Mouse (Mus musculus) midbrain, embryonic 10.5 days (tissue): ENCODE measurements around the gene Gm42421. TPM values are rescaled to one million over a fixed set of nuclear protein-coding genes. Genes with fewer than 3 reads are reported as not detected.

Experiments
- DNase-seq: peaks from one replicate; pipeline ENCODE4 v3.0.0-alpha.2; 2017; ENCODE audit warnings: low spot score
- H3K27ac ChIP-seq: fragments of 300-500 bp; sonication (generic); replicated peaks from 2 replicates; pipeline ENCODE4 v1.5.1; 2016; ENCODE audit warnings: mild to moderate bottlenecking
- H3K27me3 ChIP-seq: fragments of 300-500 bp; sonication (generic); 2 replicates; pipeline ENCODE4 v1.6.1; 2016; ENCODE audit warnings: low read depth, mild to moderate bottlenecking; ENCODE audit not compliant: poor library complexity, severe bottlenecking
- H3K36me3 ChIP-seq: fragments of 300-500 bp; sonication (generic); 2 replicates; pipeline ENCODE4 v1.6.1; 2016; ENCODE audit warnings: mild to moderate bottlenecking, moderate library complexity
- H3K4me1 ChIP-seq: fragments of 300-500 bp; sonication (generic); 2 replicates; pipeline ENCODE4 v1.6.1; 2016
- H3K4me3 ChIP-seq: fragments of 300-500 bp; sonication (generic); 2 replicates; pipeline ENCODE4 v1.5.1; 2016; ENCODE audit warnings: mild to moderate bottlenecking, moderate library complexity
- H3K9me3 ChIP-seq: fragments of 300-500 bp; sonication (generic); replicated peaks from 2 replicates; pipeline ENCODE4 v1.6.1; 2016; ENCODE audit warnings: mild to moderate bottlenecking
- WGBS: fragments of 180-500 bp; shearing (Covaris S2); methylation state at CpG from one replicate; pipeline ENCODE4 v1.1.7; 2016; 5-methylcytosine and 5-hydroxymethylcytosine counted together
- polyA plus RNA-seq: library from polyadenylated mRNA; unstranded; fragments of >200 nt; fragmentation: Nextera tagmentation; extraction: Ambion mirVana; gene quantifications from 2 replicates; pipeline ENCODE4 v1.2.1, GENCODE M21; 2016

Gene Gm42421
- polyA plus RNA-seq, 1 experiment from 2014 or later = 0.56 TPM

DNA sequence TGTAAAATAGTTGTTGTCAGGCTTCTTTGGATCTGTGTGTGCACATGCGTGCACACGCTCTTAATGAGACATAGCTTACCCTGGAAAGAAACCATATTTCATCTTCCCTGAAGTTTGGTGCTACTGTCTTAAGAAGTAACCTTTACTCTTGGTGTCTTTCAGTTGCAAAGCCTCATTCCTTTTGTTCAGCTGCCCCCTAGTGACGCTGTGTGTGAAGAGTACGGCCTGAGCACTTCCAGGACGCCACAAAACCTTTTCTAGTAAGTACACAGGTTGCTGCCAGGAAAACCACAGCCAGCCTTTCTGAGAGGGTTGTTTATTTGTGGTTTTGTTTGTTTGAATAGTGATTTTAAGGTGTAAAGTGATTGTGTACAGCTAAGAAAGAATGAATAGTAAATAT, 10.6 kb upstream of the Gm42421 start:
- Histone ChIP-seq H3K4me3 (no peak overlapping the region), H3K27me3 (no peaks in the 10 kb centered on the region), H3K36me3 (peaks cover 89% of the 10 kb centered on the region), H3K27ac (no peak overlapping the region), H3K9me3 (no peaks in the 10 kb centered on the region), H3K4me1 (no peaks in the 10 kb centered on the region)
- WGBS = 60% methylated on average over 5 of the region's 5 CpGs
- peak; percentile 22 for DNase-seq

DNA sequence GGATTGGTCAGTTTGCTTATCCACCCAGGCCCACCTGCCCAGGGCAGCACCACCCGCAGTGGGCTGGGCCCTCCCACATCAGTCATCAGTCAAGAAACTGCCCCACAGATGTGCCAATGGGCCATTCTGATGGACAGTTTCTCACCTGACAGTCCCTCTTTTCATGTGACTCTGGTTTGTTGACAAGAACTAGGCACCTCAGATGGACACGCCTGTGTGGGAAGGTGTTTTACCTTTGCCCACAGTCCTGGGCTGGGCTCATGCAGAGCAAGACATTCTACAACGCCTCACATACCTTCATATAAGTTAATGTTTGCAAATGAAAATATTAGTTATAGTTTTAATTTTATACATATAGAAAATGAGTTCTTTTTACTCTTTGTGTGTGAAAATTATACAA, 9.9 kb upstream of the Gm42421 start:
- H3K27ac ChIP-seq = no peak overlapping the region
- H3K27me3 ChIP-seq = no peaks in the 10 kb centered on the region
- H3K4me1 ChIP-seq = no peaks in the 10 kb centered on the region
- H3K36me3 ChIP-seq = peaks cover 95% of the 10 kb centered on the region
- no peak overlapping the region for H3K4me3 ChIP-seq
- 95% methylated on average over 3 of the region's 3 CpGs for WGBS
- DNase-seq = no peak
- H3K9me3 ChIP-seq = no peaks in the 10 kb centered on the region

GRCm38 (mm10) chr5:143924781-143925452, 3.1 kb upstream of the Gm42421 start:
- 91% methylated on average over 6 of the region's 6 CpGs for WGBS
- H3K36me3 ChIP-seq = peaks cover 97% of the 10 kb centered on the region
- no peaks in the 10 kb centered on the region for H3K4me1 ChIP-seq

DNA sequence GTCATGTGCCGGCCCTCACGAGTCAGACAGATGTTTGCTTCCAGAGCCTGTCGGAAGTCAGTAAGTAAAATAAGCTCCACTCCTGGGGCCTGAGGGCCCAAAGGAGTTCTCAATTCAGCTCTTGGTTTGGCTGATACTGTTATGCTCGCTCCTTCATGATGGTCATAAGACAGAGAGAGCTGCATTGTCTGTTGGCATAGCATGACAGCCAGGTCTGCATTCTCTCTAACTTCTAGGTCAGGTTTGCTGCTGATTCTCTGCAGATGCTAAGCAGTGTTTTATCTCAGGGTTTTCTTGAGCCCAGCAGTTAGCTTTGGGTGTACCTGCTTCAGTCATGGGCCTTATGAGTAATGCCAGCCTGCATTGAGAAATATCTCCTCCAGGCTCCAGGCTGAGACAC, 1.3 kb downstream of the Gm42421 start:
- Histone ChIP-seq H3K9me3 (no peaks in the 10 kb centered on the region), H3K27ac (no peak overlapping the region), H3K36me3 (peaks cover 82% of the 10 kb centered on the region), H3K4me1 (peaks cover 11% of the 10 kb centered on the region), H3K27me3 (no peaks in the 10 kb centered on the region), H3K4me3 (no peak overlapping the region)
- no peak for DNase-seq
- WGBS = 93% methylated on average over 4 of the region's 4 CpGs

More at GRCm38 (mm10) chr5:143924781-143925452, 3.1 kb upstream of the Gm42421 start:
- Histone ChIP-seq H3K27ac (no peak overlapping the region), H3K9me3 (no peaks in the 10 kb centered on the region), H3K4me3 (no peak overlapping the region), H3K27me3 (no peaks in the 10 kb centered on the region)
- no peak for DNase-seq

DNA sequence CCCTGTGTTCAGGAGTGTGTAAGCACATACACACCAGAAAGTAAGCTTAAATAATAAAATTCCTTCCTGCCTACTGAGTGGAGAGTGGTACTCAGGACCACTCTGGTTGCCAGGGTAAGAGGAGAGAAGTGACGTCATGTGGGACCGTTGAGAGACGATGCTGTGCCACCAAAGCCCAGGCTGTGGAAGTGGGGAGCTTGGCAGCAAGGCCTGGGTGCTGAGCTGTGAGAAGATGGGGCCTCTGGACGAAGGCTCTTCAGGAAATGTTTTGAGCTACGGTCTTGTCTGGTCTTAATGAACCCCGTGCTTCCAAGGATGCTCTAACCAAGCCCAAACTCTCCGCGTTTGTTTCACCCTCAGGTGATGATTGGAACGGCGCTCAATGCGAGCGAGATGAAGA, 2.7 kb downstream of the Gm42421 start:
- no peak overlapping the region for H3K27ac ChIP-seq
- H3K36me3 ChIP-seq = peaks cover 68% of the 10 kb centered on the region
- H3K4me1 ChIP-seq = peaks cover 11% of the 10 kb centered on the region
- 94% methylated on average over 12 of the region's 12 CpGs for WGBS
- H3K9me3 ChIP-seq = no peaks in the 10 kb centered on the region
- no peaks in the 10 kb centered on the region for H3K27me3 ChIP-seq
- H3K4me3 ChIP-seq = no peak overlapping the region
- DNase-seq = no peak

GRCm38 (mm10) chr5:143931863-143932580, 4.0 kb downstream of the Gm42421 start:
- peaks cover 55% of the 10 kb centered on the region for H3K36me3 ChIP-seq
- H3K27me3 ChIP-seq = no peaks in the 10 kb centered on the region
- peaks cover 11% of the 10 kb centered on the region for H3K4me1 ChIP-seq
- no peak overlapping the region for H3K4me3 ChIP-seq
- no peak overlapping the region for H3K27ac ChIP-seq
- 87% methylated on average over 6 of the region's 6 CpGs for WGBS
- no peaks in the 10 kb centered on the region for H3K9me3 ChIP-seq
- DNase-seq = no peak

DNA sequence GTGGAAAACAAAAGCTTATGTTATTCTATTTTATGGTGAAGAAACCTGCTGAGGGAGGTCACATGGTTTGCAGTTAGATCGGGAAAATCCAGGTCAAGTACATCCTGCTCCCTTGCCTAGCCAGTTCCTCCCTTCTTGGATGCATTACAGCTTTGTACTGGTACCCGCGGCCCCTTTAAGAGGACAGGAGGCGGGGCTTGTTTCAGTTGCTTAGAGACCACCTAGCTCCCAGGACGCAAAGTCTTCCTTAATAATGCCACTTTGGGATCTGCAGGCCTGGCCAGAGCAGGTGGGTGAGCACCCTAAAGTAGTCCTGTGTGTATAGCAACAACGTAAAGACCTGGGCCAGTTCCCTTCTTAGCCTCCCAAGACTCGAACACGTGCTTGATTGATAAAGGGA, 4.9 kb downstream of the Gm42421 start, which contains the start of gene Rsph10b:
Rsph10b (plus strand) TSS at position 205 of the 400 bp plus-strand sequence.
- Histone ChIP-seq H3K36me3 (peaks cover 47% of the 10 kb centered on the region), H3K27me3 (no peaks in the 10 kb centered on the region), H3K9me3 (no peaks in the 10 kb centered on the region), H3K27ac (no peak within 1 kb of the TSS; the same call in 1 of the 2 replicates), H3K4me3 (peak within 1 kb of the TSS; percentile 32), H3K4me1 (peaks cover 11% of the 10 kb centered on the region)
- WGBS = 19% methylated on average over 8 of the region's 8 CpGs
- peak; percentile 41 for DNase-seq

- 89% methylated on average over 11 of the region's 11 CpGs for WGBS
Observed at GRCm38 (mm10) chr5:143933414-143933813, 5.4 kb downstream of the Gm42421 start.

DNA sequence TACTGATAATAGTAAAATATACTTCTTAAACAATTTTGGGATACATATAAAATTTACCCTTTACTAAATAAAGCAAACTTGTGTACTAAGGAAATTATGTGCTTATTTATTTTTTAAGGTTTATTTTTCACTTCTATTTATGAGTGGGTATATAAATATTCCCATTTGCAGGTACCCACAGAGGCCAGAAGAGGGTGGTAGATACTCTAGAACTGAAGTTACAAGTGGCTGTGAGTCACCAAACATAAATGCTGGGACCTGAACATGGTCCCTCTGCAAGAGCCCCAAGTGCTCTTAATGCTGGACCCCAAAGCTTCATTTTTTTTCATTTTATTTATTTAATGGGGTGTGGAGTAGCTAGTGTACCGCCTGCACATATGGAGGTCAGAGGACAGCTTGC, 5.9 kb downstream of the Gm42421 start:
- Histone ChIP-seq H3K9me3 (no peaks in the 10 kb centered on the region), H3K4me3 (no peak overlapping the region), H3K4me1 (peaks cover 11% of the 10 kb centered on the region), H3K27me3 (no peaks in the 10 kb centered on the region), H3K36me3 (peaks cover 36% of the 10 kb centered on the region), H3K27ac (no peak overlapping the region)
- DNase-seq = no peak
- 94% methylated on average over 1 of the region's 1 CpGs for WGBS

More at GRCm38 (mm10) chr5:143933414-143933813, 5.4 kb downstream of the Gm42421 start:
- no peak for DNase-seq
- Histone ChIP-seq H3K27ac (no peak overlapping the region), H3K4me3 (no peak overlapping the region), H3K27me3 (no peaks in the 10 kb centered on the region), H3K36me3 (peaks cover 41% of the 10 kb centered on the region), H3K4me1 (peaks cover 11% of the 10 kb centered on the region), H3K9me3 (no peaks in the 10 kb centered on the region)

GRCm38 (mm10) chr5:143936156-143936555, 8.2 kb downstream of the Gm42421 start:
- Histone ChIP-seq H3K4me1 (peaks cover 11% of the 10 kb centered on the region), H3K9me3 (peaks cover 4% of the 10 kb centered on the region; the same call in 1 of the 2 replicates), H3K27ac (no peak overlapping the region), H3K4me3 (no peak overlapping the region), H3K36me3 (peaks cover 13% of the 10 kb centered on the region), H3K27me3 (no peaks in the 10 kb centered on the region)
- no peak for DNase-seq
- 90% methylated on average over 9 of the region's 9 CpGs for WGBS

- no peak overlapping the region for H3K4me3 ChIP-seq
- no peak overlapping the region for H3K27ac ChIP-seq
- H3K36me3 ChIP-seq = no peaks in the 10 kb centered on the region
- DNase-seq = no peak
- peaks cover 4% of the 10 kb centered on the region; the same call in 1 of the 2 replicates for H3K9me3 ChIP-seq
- WGBS = 26% methylated on average over 10 of the region's 10 CpGs
- no peaks in the 10 kb centered on the region for H3K27me3 ChIP-seq
- no peaks in the 10 kb centered on the region for H3K4me1 ChIP-seq
Observed at GRCm38 (mm10) chr5:143941588-143941987, 13.6 kb downstream of the Gm42421 start.

GRCm38 (mm10) chr5:143943231-143944125, 15.5 kb downstream of the Gm42421 start:
- no peaks in the 10 kb centered on the region for H3K4me1 ChIP-seq
- no peak overlapping the region for H3K27ac ChIP-seq
- peaks cover 4% of the 10 kb centered on the region; the same call in 1 of the 2 replicates for H3K9me3 ChIP-seq
- WGBS = 91% methylated on average over 14 of the region's 14 CpGs
- H3K36me3 ChIP-seq = no peaks in the 10 kb centered on the region
- no peaks in the 10 kb centered on the region for H3K27me3 ChIP-seq
- no peak overlapping the region for H3K4me3 ChIP-seq
- DNase-seq = no peak
